Mouse (Mus musculus) olfactory bulb, adult 2 months (tissue): ENCODE data around the gene Cyfip1. TPM values are rescaled to one million over a fixed set of nuclear protein-coding genes. Genes with fewer than 3 reads are reported as not detected.

Source experiments
- H3K27ac ChIP-seq: fragments of 200-500 bp; 2 replicates; pipeline ENCODE4 v1.5.1; 2012; ENCODE audit warnings: low read depth, low read length; ENCODE audit not compliant: insufficient read depth
- H3K4me1 ChIP-seq: fragments of 200-500 bp; 2 replicates; pipeline ENCODE4 v1.6.1; 2012; ENCODE audit warnings: low read length; ENCODE audit not compliant: control insufficient read depth, insufficient read depth
- H3K4me3 ChIP-seq: fragments of 200-500 bp; 2 replicates; pipeline ENCODE4 v1.5.1; 2012; ENCODE audit warnings: mild to moderate bottlenecking, low read depth, low read length, moderate library complexity; ENCODE audit not compliant: insufficient read depth
- CTCF ChIP-seq: fragments of 200-500 bp; IDR thresholded peaks from 2 replicates; pipeline ENCODE4 v1.5.1; 2012; ENCODE audit warnings: low read depth, mild to moderate bottlenecking, low read length, moderate library complexity; ENCODE audit not compliant: insufficient read depth
- POLR2A ChIP-seq: fragments of 200-500 bp; IDR thresholded peaks from 2 replicates; pipeline ENCODE4 v1.6.1; 2012; ENCODE audit warnings: mild to moderate bottlenecking, low read depth, low read length, moderate library complexity; ENCODE audit not compliant: insufficient read depth
- WGBS: fragments of 180-500 bp; shearing (Covaris S2); methylation state at CpG from one replicate; pipeline ENCODE4 v1.1.7; 2018; 5-methylcytosine and 5-hydroxymethylcytosine counted together
- polyA plus RNA-seq: library from polyadenylated mRNA; stranded (reverse); fragments of >200 nt; gene quantifications from 2 replicates; pipeline ENCODE4 v1.2.4, GENCODE M21; 2012; ENCODE audit warnings: low replicate concordance; ENCODE audit not compliant: missing spikeins, insufficient read depth, insufficient read length

The Cyfip1 gene
- polyA plus RNA-seq, 1 experiment = not detected

DNA sequence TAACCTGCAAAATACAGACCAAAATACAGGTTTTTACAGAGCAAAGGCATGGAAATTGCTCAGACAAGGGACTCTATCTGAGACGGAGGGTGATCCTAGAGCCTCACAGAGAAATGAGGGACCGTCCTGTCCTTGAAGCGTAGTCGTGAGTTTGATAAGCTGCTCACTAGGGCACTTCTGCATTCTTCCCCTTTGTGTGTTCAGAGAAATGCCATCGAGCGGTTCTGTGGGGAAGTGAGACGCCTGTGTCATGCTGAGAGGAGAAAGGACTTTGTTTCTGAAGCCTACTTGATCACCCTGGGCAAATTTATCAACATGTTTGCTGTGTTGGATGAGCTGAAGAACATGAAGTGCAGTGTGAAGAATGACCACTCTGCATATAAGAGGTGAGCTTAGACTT, 33.2 kb downstream of the Cyfip1 start:
- Histone ChIP-seq H3K27ac (no peak overlapping the region), H3K4me1 (peaks cover 11% of the 10 kb centered on the region), H3K4me3 (no peak overlapping the region)
- 90% methylated on average over 7 of the region's 7 CpGs for WGBS
- TF ChIP-seq POLR2A = no peak
- no peak for TF ChIP-seq CTCF

DNA sequence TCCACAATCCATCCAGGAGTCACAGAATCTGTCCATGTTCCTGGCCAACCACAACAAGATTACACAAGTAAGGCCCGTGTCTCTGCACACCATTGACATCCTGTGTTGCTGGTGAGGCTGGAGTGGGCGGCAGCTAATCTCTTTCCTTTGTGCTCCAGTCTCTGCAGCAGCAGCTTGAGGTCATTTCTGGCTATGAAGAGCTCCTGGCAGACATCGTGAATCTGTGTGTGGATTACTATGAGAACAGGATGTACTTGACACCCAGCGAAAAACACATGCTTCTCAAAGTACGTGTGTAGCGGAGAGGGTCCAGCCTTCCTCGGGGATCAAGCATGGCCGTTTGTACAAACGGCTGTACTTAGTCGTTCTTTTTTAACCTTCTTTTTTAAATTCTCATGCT, 36.2 kb downstream of the Cyfip1 start:
- Histone ChIP-seq H3K4me3 (no peak overlapping the region), H3K4me1 (peaks cover 4% of the 10 kb centered on the region; the same call in 1 of the 2 replicates), H3K27ac (no peak overlapping the region)
- WGBS = 73% methylated on average over 10 of the region's 10 CpGs
- TF ChIP-seq CTCF (no peak), POLR2A (no peak)

DNA sequence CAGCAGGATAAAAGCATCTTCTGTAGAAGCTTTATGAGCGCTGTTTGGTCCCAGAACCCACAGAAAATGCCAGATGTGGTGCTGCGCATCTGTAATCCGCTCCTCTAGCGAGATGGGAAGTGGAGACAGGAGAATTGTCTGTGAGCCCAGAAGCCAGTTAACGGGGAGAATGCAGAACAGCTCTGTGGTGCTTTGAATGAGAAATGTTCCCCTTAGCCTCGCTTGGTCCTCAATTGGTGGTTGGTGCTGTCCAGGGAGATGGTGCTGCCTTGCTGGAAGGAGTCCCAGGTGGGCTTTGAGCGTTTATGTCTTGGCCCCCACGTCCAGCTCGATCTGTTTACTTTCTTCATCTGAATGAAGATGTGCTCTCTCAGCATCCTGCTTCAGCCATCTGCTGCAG, 39.3 kb downstream of the Cyfip1 start:
- H3K4me3 ChIP-seq = no peak overlapping the region
- H3K4me1 ChIP-seq = peaks cover 4% of the 10 kb centered on the region; the same call in 1 of the 2 replicates
- 73% methylated on average over 9 of the region's 9 CpGs for WGBS
- TF ChIP-seq CTCF (no peak), POLR2A (no peak)
- no peak overlapping the region for H3K27ac ChIP-seq

DNA sequence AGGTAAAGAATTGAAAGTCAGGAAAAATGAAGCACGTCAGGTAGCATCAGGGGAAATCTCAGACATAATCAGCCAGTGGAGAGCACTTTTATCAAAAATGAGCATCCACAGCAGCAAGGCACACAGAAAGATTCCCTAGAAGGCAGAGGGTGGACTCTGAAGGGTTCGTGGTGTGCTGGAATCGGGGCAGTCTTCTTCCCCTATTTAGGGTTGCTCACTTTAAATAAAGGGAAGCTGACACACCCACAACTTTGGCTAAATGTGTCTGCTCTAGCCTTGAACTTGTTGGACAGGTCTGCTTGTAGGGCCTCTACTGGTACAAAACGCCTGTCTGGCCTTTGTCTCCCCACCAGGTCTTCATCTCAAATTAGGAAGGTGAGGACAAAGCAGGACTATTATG, 47.1 kb downstream of the Cyfip1 start:
- TF ChIP-seq CTCF = no peak
- no peak for TF ChIP-seq POLR2A
- Histone ChIP-seq H3K27ac (no peak overlapping the region), H3K4me3 (no peak overlapping the region), H3K4me1 (no peaks in the 10 kb centered on the region)
- 94% methylated on average over 4 of the region's 4 CpGs for WGBS

DNA sequence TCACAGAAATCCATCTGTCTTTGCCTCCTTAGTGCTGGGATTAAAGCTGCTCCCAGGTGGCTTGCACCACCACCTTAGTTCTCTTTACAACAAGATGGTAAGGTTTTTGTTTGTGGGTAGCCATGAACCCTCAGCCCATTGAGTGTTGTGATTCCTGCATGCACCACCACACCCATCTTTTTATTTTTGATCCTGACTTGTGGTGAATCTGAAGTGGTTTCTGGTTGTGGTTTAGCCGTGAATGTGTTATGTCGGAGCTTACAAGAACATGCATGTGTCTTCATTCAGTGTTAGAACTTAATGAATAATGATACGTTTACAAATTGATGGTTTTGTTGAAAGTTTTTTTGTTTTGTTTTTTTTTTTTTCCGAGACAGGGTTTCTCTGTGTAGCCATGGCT, 48.5 kb downstream of the Cyfip1 start:
- Histone ChIP-seq H3K4me1 (no peaks in the 10 kb centered on the region), H3K27ac (no peak overlapping the region), H3K4me3 (no peak overlapping the region)
- TF ChIP-seq POLR2A (no peak), CTCF (no peak)
- 79% methylated on average over 4 of the region's 4 CpGs for WGBS

DNA sequence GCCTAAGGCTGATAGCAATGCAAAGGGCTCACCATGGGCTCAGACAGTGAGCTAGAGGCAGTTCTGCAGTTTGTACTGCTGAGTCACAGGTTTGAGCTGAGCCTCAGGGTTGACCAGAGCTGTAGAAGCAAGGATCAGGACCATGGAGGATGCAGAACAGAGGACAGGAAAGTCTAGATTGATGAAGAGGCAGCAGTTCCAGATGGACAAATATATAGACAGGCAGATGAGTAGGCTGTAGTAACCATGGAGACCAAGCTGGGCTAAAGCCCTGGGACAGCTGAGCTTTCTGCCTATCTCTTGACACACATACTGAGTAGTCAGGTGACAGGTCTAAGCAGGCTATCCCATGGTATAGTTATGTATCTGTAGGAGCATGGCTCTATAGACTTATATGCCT, 49.2 kb downstream of the Cyfip1 start:
- Histone ChIP-seq H3K4me1 (no peaks in the 10 kb centered on the region), H3K27ac (no peak overlapping the region), H3K4me3 (no peak overlapping the region)
- TF ChIP-seq POLR2A = no peak
- no peak for TF ChIP-seq CTCF

DNA sequence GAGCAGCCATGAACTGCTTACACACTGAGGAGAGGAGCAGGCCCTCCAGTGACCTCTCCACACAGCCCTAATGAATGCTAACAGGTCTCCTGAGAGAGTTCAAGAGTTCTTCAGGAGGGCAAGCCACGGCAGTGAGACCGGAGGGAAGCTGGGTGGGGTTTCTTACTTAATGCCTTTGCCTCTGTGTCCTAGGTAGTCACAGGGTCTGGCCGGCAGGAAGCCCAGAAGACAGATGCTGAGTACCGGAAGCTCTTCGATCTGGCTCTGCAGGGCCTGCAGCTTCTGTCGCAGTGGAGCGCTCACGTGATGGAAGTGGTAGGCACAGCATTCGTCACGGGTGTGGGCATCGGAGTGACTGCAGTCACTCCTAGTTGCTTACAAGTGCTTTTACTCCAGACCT, 50.3 kb downstream of the Cyfip1 start:
- TF ChIP-seq CTCF (no peak), POLR2A (no peak)
- Histone ChIP-seq H3K27ac (no peak overlapping the region), H3K4me1 (no peaks in the 10 kb centered on the region), H3K4me3 (no peak overlapping the region)
- WGBS = 94% methylated on average over 11 of the region's 11 CpGs

DNA sequence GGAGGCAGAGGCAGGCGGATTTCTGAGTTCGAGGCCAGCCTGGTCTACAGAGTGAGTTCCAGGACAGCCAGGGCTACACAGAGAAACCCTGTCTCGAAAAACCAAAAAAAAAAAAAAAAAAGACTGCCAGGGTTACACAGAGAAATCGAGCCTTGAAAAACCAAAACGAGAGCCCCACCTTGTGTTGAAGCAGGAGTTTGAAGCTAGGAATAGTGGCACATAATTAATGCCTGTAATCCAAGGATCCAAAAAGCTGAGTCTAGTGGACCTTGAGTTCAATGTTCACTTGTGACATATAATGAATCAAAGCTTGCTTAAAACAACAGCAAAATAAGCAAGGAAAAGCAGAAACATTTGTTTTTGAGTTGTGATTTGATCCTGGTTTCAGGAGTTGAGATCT, 62.2 kb downstream of the Cyfip1 start:
- Histone ChIP-seq H3K27ac (no peak overlapping the region), H3K4me1 (no peaks in the 10 kb centered on the region), H3K4me3 (no peak overlapping the region)
- TF ChIP-seq CTCF = no peak
- TF ChIP-seq POLR2A = no peak
- 68% methylated on average over 5 of the region's 5 CpGs for WGBS

DNA sequence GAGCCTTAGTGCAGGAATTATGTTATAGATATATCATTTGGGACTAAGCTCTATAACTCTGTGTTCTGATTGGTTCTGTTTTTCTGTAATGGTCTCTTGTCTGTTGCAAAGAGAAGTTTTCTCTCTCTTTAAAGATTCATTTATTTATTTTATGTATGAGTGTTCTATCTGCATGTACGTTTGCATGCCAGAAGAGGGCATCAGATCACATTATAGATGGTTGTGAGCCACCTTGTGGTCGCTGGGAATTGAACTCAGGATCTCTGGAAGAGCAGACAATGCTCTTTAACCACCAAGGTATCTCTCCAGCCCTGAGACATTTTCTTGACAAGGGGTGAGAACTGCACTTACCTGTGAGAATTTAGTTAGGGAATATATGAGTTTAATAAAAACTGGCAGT, 63.9 kb downstream of the Cyfip1 start:
- no peaks in the 10 kb centered on the region for H3K4me1 ChIP-seq
- H3K4me3 ChIP-seq = no peak overlapping the region
- H3K27ac ChIP-seq = no peak overlapping the region
- WGBS = 82% methylated on average over 2 of the region's 2 CpGs
- no peak for TF ChIP-seq POLR2A
- no peak for TF ChIP-seq CTCF

DNA sequence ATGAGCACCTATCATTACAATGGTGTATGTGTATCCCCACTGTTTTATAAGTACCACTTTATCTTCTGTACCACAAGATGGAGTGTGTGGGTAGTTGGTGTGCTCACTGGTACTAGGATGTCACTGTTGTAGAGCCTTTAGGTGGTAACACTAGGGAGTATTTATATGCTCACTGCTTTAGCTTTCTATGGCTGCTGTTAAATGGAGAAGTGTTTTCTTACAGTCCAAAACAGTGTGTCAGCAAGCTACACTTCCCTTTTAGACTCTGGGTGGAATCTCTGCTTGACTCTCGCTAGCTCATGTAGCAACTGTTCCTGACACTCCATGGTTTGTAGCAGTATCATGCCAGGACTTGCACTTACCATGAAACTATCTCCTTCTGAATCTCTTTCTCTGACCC, 68.0 kb downstream of the Cyfip1 start:
- TF ChIP-seq CTCF (no peak), POLR2A (no peak)
- 86% methylated on average over 1 of the region's 1 CpGs for WGBS
- H3K4me1 ChIP-seq = no peaks in the 10 kb centered on the region
- no peak overlapping the region for H3K4me3 ChIP-seq
- no peak overlapping the region for H3K27ac ChIP-seq
